In the genomic region with DNA sequence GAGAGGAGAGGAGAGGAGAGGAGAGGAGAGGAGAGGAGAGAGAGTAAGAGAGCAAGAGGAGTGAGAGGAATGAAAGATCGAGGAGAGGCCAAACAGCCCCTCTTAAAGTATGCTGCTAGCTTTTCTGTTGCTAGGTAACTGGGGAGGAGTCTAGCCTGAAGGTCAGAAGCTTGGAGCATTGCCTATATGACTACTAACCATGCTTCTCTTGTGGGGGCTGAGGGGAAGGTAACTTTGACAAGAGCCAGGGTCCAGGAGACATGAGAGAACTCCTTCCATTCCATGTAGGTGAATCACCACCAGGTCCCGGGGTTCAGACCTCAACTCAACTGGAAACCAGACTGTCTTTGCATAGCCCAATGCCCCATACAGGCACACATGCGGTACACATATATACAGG, we compare ENCODE assay signal across 13 mouse cellular contexts.
"Had no signal": no experiment of that assay in that cellular context is flagged by ENCODE, and none has a peak within 500 bp of the region (broad histone marks: within the 10 kb centered on the region; RNA-seq: fewer than 3 reads in every experiment).

No protein-coding gene starts in this region.

- DNase-seq: gastrocnemius, postnatal 14 days; gastrocnemius, postnatal 36 days; heart, adult 18-20 months; heart, postnatal 10 days; heart, postnatal 36 days; kidney, adult 11 months; kidney, adult 2 months; kidney, adult 9 months; kidney, postnatal 14 days; kidney, postnatal 36 days; layer of hippocampus, adult 9-11 months; layer of hippocampus, postnatal 36 days; left cerebral cortex, postnatal 4 days had no signal
